Mouse (Mus musculus): ENCODE results near the gene Olfr1224-ps1. TPM values are rescaled to one million over a fixed set of nuclear protein-coding genes. Genes with fewer than 3 reads are reported as not detected.
"Not testable (repeated sequence)": the region's sequence is repeated elsewhere in the genome, so short reads cannot be mapped to it uniquely, and the experiment has no call there.

Olfr1224-ps1 gene
- total RNA-seq (2021) = not detected

GRCm38 (mm10) chr2:89163991-89164390 lies at the start of gene Olfr1224-ps1:
TSS of gene Olfr1224-ps1 (minus strand) at chr2:89164091.
- intact Hi-C loops (cut with DNase I); DNase-seq: not testable (repeated sequence)

GRCm38 (mm10) chr2:89199948-89200347 lies 36.1 kb upstream of the Olfr1224-ps1 start, which contains the start of gene Olfr1226:
TSS of gene Olfr1226 (minus strand) at chr2:89200048.
- DNase-seq = no peak
- intact Hi-C loops (cut with DNase I) = no loop called here

GRCm38 (mm10) chr2:89196325-89196982 lies 32.6 kb upstream of the Olfr1224-ps1 start:
- no peak for DNase-seq
- intact Hi-C loops (cut with DNase I) = no loop called here

GRCm38 (mm10) chr2:89174569-89174968 lies 10.7 kb upstream of the Olfr1224-ps1 start, which contains the start of gene Olfr1225:
TSS of gene Olfr1225 (minus strand) at chr2:89174669.
- intact Hi-C loops (cut with DNase I) = no loop called here
- DNase-seq = no peak

- DNase-seq; intact Hi-C loops (cut with DNase I): not testable (repeated sequence)
Measured at GRCm38 (mm10) chr2:89164711-89165110, 820 bp upstream of the Olfr1224-ps1 start.

GRCm38 (mm10) chr2:89151460-89151859 lies 12.4 kb downstream of the Olfr1224-ps1 start, which contains the start of gene Olfr1223:
TSS of gene Olfr1223 (minus strand) at chr2:89151560.
- intact Hi-C loops (cut with DNase I) = no loop called here
- DNase-seq = no peak

- DNase-seq = no peak
Measured at GRCm38 (mm10) chr2:89132954-89133353, 30.9 kb downstream of the Olfr1224-ps1 start, which contains the start of gene Olfr1222. TSS of gene Olfr1222 (minus strand) at chr2:89133054.

GRCm38 (mm10) chr2:89117183-89117582 lies 46.7 kb downstream of the Olfr1224-ps1 start, which contains the start of gene Olfr1221:
TSS of gene Olfr1221 (minus strand) at chr2:89117283.
- intact Hi-C loops (cut with DNase I) = no loop called here
- no peak for DNase-seq

More at GRCm38 (mm10) chr2:89132954-89133353, 30.9 kb downstream of the Olfr1224-ps1 start, which contains the start of gene Olfr1222:
- intact Hi-C loops (cut with DNase I) = no loop called here

GRCm38 (mm10) chr2:89106735-89107134 lies 57.2 kb downstream of the Olfr1224-ps1 start, which contains the start of gene Olfr1220:
TSS of gene Olfr1220 (minus strand) at chr2:89106835.
- intact Hi-C loops (cut with DNase I) = no loop called here

GRCm38 (mm10) chr2:89105651-89106050 lies 58.2 kb downstream of the Olfr1224-ps1 start:
- DNase-seq = no peak
- intact Hi-C loops (cut with DNase I) = no loop called here

More at GRCm38 (mm10) chr2:89106735-89107134, 57.2 kb downstream of the Olfr1224-ps1 start, which contains the start of gene Olfr1220:
- DNase-seq = no peak

Other genes with a start within 250 kb of the Olfr1224-ps1 start
- gene Olfr1209, start 248.9 kb downstream of the Olfr1224-ps1 start, total RNA-seq (2021) = not detected
- not detected for gene Olfr1211, start 226.0 kb downstream of the Olfr1224-ps1 start, total RNA-seq (2021)
- gene Olfr1212, start 210.1 kb downstream of the Olfr1224-ps1 start, total RNA-seq (2021) = not detected
- gene Gm13762, start 183.8 kb downstream of the Olfr1224-ps1 start, total RNA-seq (2021) = not detected
- not detected for gene Olfr1214, start 171.4 kb downstream of the Olfr1224-ps1 start, total RNA-seq (2021)
- gene Olfr1215, start 157.1 kb downstream of the Olfr1224-ps1 start, total RNA-seq (2021) = not detected
- not detected for gene Olfr1216, start 145.8 kb downstream of the Olfr1224-ps1 start, total RNA-seq (2021)
- gene Olfr1217, start 132.0 kb downstream of the Olfr1224-ps1 start, total RNA-seq (2021) = not detected
- not detected for gene Olfr1218, start 102.9 kb downstream of the Olfr1224-ps1 start, total RNA-seq (2021)
- gene Olfr1219, start 80.6 kb downstream of the Olfr1224-ps1 start, total RNA-seq (2021) = not detected
- not detected for gene Olfr1220, start 57.3 kb downstream of the Olfr1224-ps1 start, total RNA-seq (2021)
- gene Olfr1221, start 46.8 kb downstream of the Olfr1224-ps1 start, total RNA-seq (2021) = not detected
- gene Olfr1222, start 31.0 kb downstream of the Olfr1224-ps1 start, total RNA-seq (2021) = not detected
- not detected for gene Olfr1223, start 12.5 kb downstream of the Olfr1224-ps1 start, total RNA-seq (2021)
- gene Olfr1225, start 10.6 kb upstream of the Olfr1224-ps1 start, total RNA-seq (2021) = not detected
- gene Olfr1226, start 36.0 kb upstream of the Olfr1224-ps1 start, total RNA-seq (2021) = not detected
- gene Olfr1228, start 90.0 kb upstream of the Olfr1224-ps1 start, total RNA-seq (2021) = not detected
- gene Olfr1229, start 123.9 kb upstream of the Olfr1224-ps1 start, total RNA-seq (2021) = not detected
- gene Olfr1230, start 133.2 kb upstream of the Olfr1224-ps1 start, total RNA-seq (2021) = not detected
- not detected for gene Olfr1231, start 143.0 kb upstream of the Olfr1224-ps1 start, total RNA-seq (2021)
- not detected for gene Olfr1232, start 165.6 kb upstream of the Olfr1224-ps1 start, total RNA-seq (2021)
- gene Olfr1233, start 178.3 kb upstream of the Olfr1224-ps1 start, total RNA-seq (2021) = not detected
- not detected for gene Olfr1234, start 200.8 kb upstream of the Olfr1224-ps1 start, total RNA-seq (2021)
- gene Olfr1238, start 245.6 kb upstream of the Olfr1224-ps1 start, total RNA-seq (2021) = not detected

Measured in heart, postnatal 10 days (tissue).